In the genomic region with DNA sequence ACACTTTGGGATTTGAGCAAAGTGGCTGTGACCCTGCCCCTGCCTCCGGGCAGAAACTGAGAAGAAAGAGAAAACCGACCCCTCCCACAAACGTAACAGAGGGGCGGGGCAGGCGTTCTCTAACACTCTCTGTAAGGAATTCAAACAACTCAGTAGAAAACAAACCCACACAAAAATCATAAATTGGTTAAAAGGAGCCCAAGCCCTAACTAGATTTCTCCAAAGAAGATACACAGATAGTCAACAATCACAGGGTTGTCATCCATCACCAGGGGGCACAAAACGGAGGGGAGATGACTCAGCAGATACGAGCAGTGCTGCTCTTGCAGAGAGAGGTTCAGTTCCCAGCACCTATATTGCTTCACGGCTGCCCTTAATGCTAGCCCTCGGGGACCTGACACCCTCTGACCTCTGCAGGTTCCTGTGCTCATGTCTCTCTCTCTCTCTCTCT, we compare ENCODE assay signal across 7 mouse cellular contexts.
A peak's percentile ranks its signal among the peaks of the same experiment; 100 is the strongest.
DNase-seq lines count a peak whose midpoint lies in the region; ATAC-seq and TF ChIP-seq lines count a peak whose summit lies in the region.

No protein-coding gene starts in this region.

- TF ChIP-seq EP300 in heart, postnatal 0 days (IDR thresholded peaks at IDR 0.05; ENCODE audit: low read depth): no peak

- WGBS in heart, postnatal 0 days: 25% methylated on average over 9 of the region's 9 CpGs
- WGBS in liver, embryonic 13.5 days (ENCODE audit: insufficient replicate concordance): 2% methylated on average over 9 of the region's 9 CpGs
- 4% methylated on average over 9 of the region's 9 CpGs for WGBS in neural tube, embryonic 13.5 days

- no peak for TF ChIP-seq POLR2A in brain, embryonic 14.5 days (IDR thresholded peaks at IDR 0.05; ENCODE audit: borderline replicate concordance, extremely low read depth, insufficient read depth, insufficient read length, poor library complexity, severe bottlenecking)

- peak; percentile 82 for DNase-seq in ES-E14 (ENCODE audit: low read depth, low spot score)
- DNase-seq in brain, embryonic 14.5 days (ENCODE audit: low read depth): peak; percentile 46
- no peak for DNase-seq in heart, postnatal 0 days (ENCODE audit: low spot score)
- no peak for DNase-seq in liver, embryonic 13.5 days
- no peak for DNase-seq in left cerebral cortex, adult 18-20 months (ENCODE audit: low spot score in 2 of 2)

- H3K9ac ChIP-seq in ES-E14 (ENCODE audit: insufficient read depth, low read depth, low read length, poor library complexity, severe bottlenecking): no peak overlapping the region
- no peak overlapping the region for H3K9ac ChIP-seq in heart, postnatal 0 days (replicated peaks; ENCODE audit: low read depth, low read length)
- H3K9ac ChIP-seq in liver, embryonic 13.5 days: no peak overlapping the region
- H3K9ac ChIP-seq in neural tube, embryonic 13.5 days: no peak overlapping the region

- in situ Hi-C loops in ES-E14 (cut with MboI; ENCODE audit: low sequenced_read_pairs in 2 of 2, unreplicated experiment in 2 of 2): no loop called here

- H3K36me3 ChIP-seq in ES-E14 (ENCODE audit: control insufficient read depth, insufficient read depth, low read length, poor library complexity, severe bottlenecking): no peaks in the 10 kb centered on the region
- H3K36me3 ChIP-seq in heart, postnatal 0 days (replicated peaks; ENCODE audit: control insufficient read depth, insufficient read depth, low read length): no peaks in the 10 kb centered on the region
- H3K36me3 ChIP-seq in liver, embryonic 13.5 days: no peaks in the 10 kb centered on the region
- H3K36me3 ChIP-seq in neural tube, embryonic 13.5 days: no peaks in the 10 kb centered on the region

- no peak for TF ChIP-seq CTCF in brain, embryonic 14.5 days (IDR thresholded peaks at IDR 0.05; ENCODE audit: borderline replicate concordance, extremely low read depth, insufficient read depth, insufficient read length)
- TF ChIP-seq CTCF in heart, postnatal 0 days (IDR thresholded peaks at IDR 0.05; ENCODE audit: low read depth): no peak

- H3K27me3 ChIP-seq in heart, postnatal 0 days (ENCODE audit: control insufficient read depth, insufficient read depth, low read length): no peaks in the 10 kb centered on the region
- no peaks in the 10 kb centered on the region for H3K27me3 ChIP-seq in liver, embryonic 13.5 days
- H3K27me3 ChIP-seq in neural tube, embryonic 13.5 days: no peaks in the 10 kb centered on the region

- H3K4me2 ChIP-seq in heart, postnatal 0 days (ENCODE audit: low read depth, low read length): peak overlapping the region; percentile 47
- peak overlapping the region; percentile 56 for H3K4me2 ChIP-seq in liver, embryonic 13.5 days
- peak overlapping the region; percentile 46 for H3K4me2 ChIP-seq in neural tube, embryonic 13.5 days

- H3K27ac ChIP-seq in ES-E14 (ENCODE audit: insufficient read depth, low read depth, low read length, poor library complexity, severe bottlenecking): no peak overlapping the region
- no peak overlapping the region for H3K27ac ChIP-seq in heart, postnatal 0 days (ENCODE audit: low read depth)
- H3K27ac ChIP-seq in liver, embryonic 13.5 days: no peak overlapping the region
- no peak overlapping the region for H3K27ac ChIP-seq in neural tube, embryonic 13.5 days (replicated peaks)

- ATAC-seq in heart, postnatal 0 days (ENCODE audit: insufficient read depth, low read depth): no peak
- ATAC-seq in liver, embryonic 13.5 days (ENCODE audit: low read depth): 0 out of 2 replicates have a peak, but pooled peaks have one; percentile 55
- no peak for ATAC-seq in neural tube, embryonic 13.5 days (ENCODE audit: low read depth)
- ATAC-seq in monocyte, adult 5-6 weeks (replicated peaks; ENCODE audit: insufficient number of reproducible peaks, low FRiP score, low TSS enrichment, poor library complexity, severe bottlenecking): no peak

- H3K4me1 ChIP-seq in ES-E14 (ENCODE audit: control insufficient read depth in 2 of 2, insufficient read depth in 2 of 2, low read length in 2 of 2, poor library complexity in 1 of 2): peaks cover 2 to 4% of the 10 kb centered on the region in 2 experiments; a peak in 2 of 4 replicates
- H3K4me1 ChIP-seq in heart, postnatal 0 days (ENCODE audit: control insufficient read depth, insufficient read depth): peaks cover 24% of the 10 kb centered on the region
- peaks cover 13% of the 10 kb centered on the region for H3K4me1 ChIP-seq in liver, embryonic 13.5 days (replicated peaks)
- H3K4me1 ChIP-seq in neural tube, embryonic 13.5 days (replicated peaks): peaks cover 15% of the 10 kb centered on the region; the same call in 1 of the 2 replicates

- no peaks in the 10 kb centered on the region for H3K9me3 ChIP-seq in ES-E14 (ENCODE audit: control insufficient read depth, insufficient read depth, low read depth, low read length)
- H3K9me3 ChIP-seq in heart, postnatal 0 days (replicated peaks; ENCODE audit: control insufficient read depth, low read length): no peaks in the 10 kb centered on the region
- no peaks in the 10 kb centered on the region for H3K9me3 ChIP-seq in liver, embryonic 13.5 days (replicated peaks)
- H3K9me3 ChIP-seq in neural tube, embryonic 13.5 days: no peaks in the 10 kb centered on the region

- H3K4me3 ChIP-seq in ES-E14 (ENCODE audit: insufficient read depth in 1 of 2, low read depth in 1 of 2, low read length in 2 of 2, poor library complexity in 1 of 2, severe bottlenecking in 1 of 2): peak overlapping the region in 1 of 2 experiments; percentile 57; a peak in 1 of 4 replicates
- H3K4me3 ChIP-seq in heart, postnatal 0 days (ENCODE audit: low read depth, low read length): peak overlapping the region; percentile 25
- H3K4me3 ChIP-seq in liver, embryonic 13.5 days (replicated peaks): peak overlapping the region; percentile 43
- H3K4me3 ChIP-seq in neural tube, embryonic 13.5 days: peak overlapping the region; percentile 22

TF ChIP-seq in ES-E14, 5 proteins besides CTCF, POLR2A, EP300 and RAD21:
- TF ChIP-seq HCFC1 (IDR thresholded peaks at IDR 0.05; ENCODE audit: borderline replicate concordance, insufficient read depth, low read length) (no peak), CHD2 (IDR thresholded peaks at IDR 0.05; ENCODE audit: low read depth, low read length) (no peak), MAFK (IDR thresholded peaks at IDR 0.05; ENCODE audit: insufficient read depth, low read depth, low read length) (peak; percentile 94), ZC3H11A (IDR thresholded peaks at IDR 0.05; ENCODE audit: borderline replicate concordance, low read depth, low read length) (no peak), ZNF384 (IDR thresholded peaks at IDR 0.05; ENCODE audit: low read depth, low read length) (no peak)
TF ChIP-seq in ES-E14: peak in this region for 1.

Comparison
In these comparisons a context has a peak if more than half of its experiments do, and no peak if none do; other contexts are left out.
1. DNase-seq: peak in ES-E14 (single experiment) and brain, embryonic 14.5 days (single experiment); none in heart, postnatal 0 days (single experiment), liver, embryonic 13.5 days (single experiment) and left cerebral cortex, adult 18-20 months (0 of 2).
2. Peak in every context shown above with its lines, with median percentiles within 50 percentile points of each other: H3K4me2 ChIP-seq.